Mouse (Mus musculus) bone marrow macrophage, adult 2 months (primary cell): Measurements from ENCODE around the gene Armc6.

Experiments used
- CTCF ChIP-seq: IDR thresholded peaks from 2 replicates; pipeline ENCODE4 v1.5.1; 2012; ENCODE audit warnings: low read depth, mild to moderate bottlenecking, low read length, moderate library complexity
- POLR2A ChIP-seq: IDR thresholded peaks from 2 replicates; pipeline ENCODE4 v1.6.1; 2012; ENCODE audit warnings: mild to moderate bottlenecking, low read depth, low read length, borderline replicate concordance

- TF ChIP-seq POLR2A (no peak), CTCF (no peak)
Measured at GRCm38 (mm10) chr8:70281001-70281400, 46.7 kb upstream of the Armc6 start.
